Mouse (Mus musculus) testis, adult 2 months (tissue): ENCODE results near the gene Elane. TPM values are rescaled to one million over a fixed set of nuclear protein-coding genes. Genes with fewer than 3 reads are reported as not detected.

Experiments
- H3K27ac ChIP-seq: fragments of 200-500 bp; 2 replicates; pipeline ENCODE4 v1.5.1; 2012; ENCODE audit warnings: low read depth, low read length; ENCODE audit not compliant: control insufficient read depth, insufficient read depth
- H3K27me3 ChIP-seq: fragments of 200-500 bp; 2 replicates; pipeline ENCODE4 v1.6.1; 2012; ENCODE audit warnings: mild to moderate bottlenecking, low read length, moderate library complexity; ENCODE audit not compliant: control insufficient read depth, insufficient read depth
- H3K36me3 ChIP-seq: fragments of 200-500 bp; 2 replicates; pipeline ENCODE4 v1.6.1; 2012; ENCODE audit warnings: mild to moderate bottlenecking, low read length; ENCODE audit not compliant: control insufficient read depth, insufficient read depth
- H3K4me1 ChIP-seq: fragments of 200-500 bp; 2 replicates; pipeline ENCODE4 v1.6.1; 2012; ENCODE audit warnings: low read length; ENCODE audit not compliant: control insufficient read depth, insufficient read depth
- H3K4me3 ChIP-seq: fragments of 200-500 bp; 2 replicates; pipeline ENCODE4 v1.5.1; 2012; ENCODE audit warnings: low read depth, mild to moderate bottlenecking, low read length, moderate library complexity, mixed read lengths; ENCODE audit not compliant: control insufficient read depth
- CTCF ChIP-seq: fragments of 200-500 bp; IDR thresholded peaks from 2 replicates; pipeline ENCODE4 v1.5.1; 2012; ENCODE audit warnings: low read depth, mild to moderate bottlenecking, inconsistent platforms, low read length, moderate library complexity; ENCODE audit not compliant: control insufficient read depth, insufficient read depth, insufficient replicate concordance
- POLR2A ChIP-seq: fragments of 200-500 bp; IDR thresholded peaks from 2 replicates; pipeline ENCODE4 v1.6.1; 2012; ENCODE audit warnings: low read depth, mild to moderate bottlenecking, inconsistent platforms, low read length, moderate library complexity; ENCODE audit not compliant: control insufficient read depth
- polyA plus RNA-seq: library from polyadenylated mRNA; depleted of rRNA; stranded (reverse); fragments of >200 nt; gene quantifications from 2 replicates; pipeline ENCODE4 v1.2.3, GENCODE M21; 2012

Gene Elane
- polyA plus RNA-seq, 1 experiment, result 0.11 TPM

- H3K27me3 ChIP-seq, result no peaks in the 10 kb centered on the region
- H3K36me3 ChIP-seq, result peaks cover 2% of the 10 kb centered on the region; the same call in 1 of the 2 replicates
- H3K27ac ChIP-seq, result no peak overlapping the region
- H3K4me1 ChIP-seq, result peaks cover 4% of the 10 kb centered on the region
- TF ChIP-seq POLR2A (no peak), CTCF (no peak)
- no peak overlapping the region for H3K4me3 ChIP-seq
Observed at GRCm38 (mm10) chr10:79846553-79846952, 39.5 kb upstream of the Elane start.

- Histone ChIP-seq H3K4me3 (peak overlapping the region; percentile 47), H3K27ac (no peak overlapping the region), H3K36me3 (peaks cover 2% of the 10 kb centered on the region; the same call in 1 of the 2 replicates), H3K4me1 (peaks cover 22% of the 10 kb centered on the region), H3K27me3 (no peaks in the 10 kb centered on the region)
- TF ChIP-seq CTCF, result no peak
- TF ChIP-seq POLR2A, result no peak
Observed at GRCm38 (mm10) chr10:79849941-79850628, 36.0 kb upstream of the Elane start.

- peaks cover 30% of the 10 kb centered on the region for H3K4me1 ChIP-seq
- H3K4me3 ChIP-seq, result peak overlapping the region; percentile 97
- TF ChIP-seq POLR2A, result no peak; the same call in 1 of the 2 replicates
- TF ChIP-seq CTCF, result no peak
Observed at GRCm38 (mm10) chr10:79851653-79852052, 34.4 kb upstream of the Elane start.

GRCm38 (mm10) chr10:79852107-79852789 lies 33.8 kb upstream of the Elane start:
- Histone ChIP-seq H3K36me3 (peaks cover 3% of the 10 kb centered on the region), H3K27me3 (no peaks in the 10 kb centered on the region), H3K27ac (peak overlapping the region; percentile 96), H3K4me3 (peak overlapping the region; percentile 97), H3K4me1 (peaks cover 31% of the 10 kb centered on the region)
- TF ChIP-seq CTCF (no peak), POLR2A (no peak)

More at GRCm38 (mm10) chr10:79851653-79852052, 34.4 kb upstream of the Elane start:
- Histone ChIP-seq H3K36me3 (peaks cover 3% of the 10 kb centered on the region), H3K27me3 (no peaks in the 10 kb centered on the region), H3K27ac (peak overlapping the region; percentile 96; the same call in 1 of the 2 replicates)

GRCm38 (mm10) chr10:79852827-79853226 lies 33.2 kb upstream of the Elane start:
- no peak for TF ChIP-seq POLR2A
- 0 out of 2 replicates have a peak, but pooled peaks have one; percentile 2 for TF ChIP-seq CTCF
- Histone ChIP-seq H3K4me1 (peaks cover 31% of the 10 kb centered on the region), H3K27ac (peak overlapping the region; percentile 96), H3K27me3 (no peaks in the 10 kb centered on the region), H3K36me3 (peaks cover 3% of the 10 kb centered on the region), H3K4me3 (peak overlapping the region; percentile 97)

GRCm38 (mm10) chr10:79853392-79853791 lies 32.7 kb upstream of the Elane start:
- Histone ChIP-seq H3K27me3 (no peaks in the 10 kb centered on the region), H3K4me3 (peak overlapping the region; percentile 97), H3K27ac (peak overlapping the region; percentile 96), H3K36me3 (peaks cover 3% of the 10 kb centered on the region), H3K4me1 (peaks cover 31% of the 10 kb centered on the region)
- TF ChIP-seq CTCF (no peak), POLR2A (no peak)

GRCm38 (mm10) chr10:79853860-79854795 lies 31.9 kb upstream of the Elane start, which contains the start of gene Ptbp1:
Ptbp1 (plus strand) TSS chr10:79854427.
- peak within 1 kb of the TSS; percentile 100 for H3K27ac ChIP-seq
- H3K4me3 ChIP-seq, result peak within 1 kb of the TSS; percentile 97
- H3K4me1 ChIP-seq, result peaks cover 31% of the 10 kb centered on the region
- no peaks in the 10 kb centered on the region for H3K27me3 ChIP-seq
- TF ChIP-seq POLR2A, result peak; percentile 77
- peak; percentile 11; the same call in 1 of the 2 replicates for TF ChIP-seq CTCF
- peaks cover 3% of the 10 kb centered on the region for H3K36me3 ChIP-seq
